Mouse (Mus musculus) common myeloid progenitor, adult 5-6 weeks (primary cell): ENCODE measurements around the gene Lama5. TPM values are rescaled to one million over a fixed set of nuclear protein-coding genes. Genes with fewer than 3 reads are reported as not detected.

ENCODE experiments used
- ATAC-seq: replicated peaks from 2 replicates; pipeline ENCODE4 v1.8.0; 2016; ENCODE audit warnings: low read depth, mild to moderate bottlenecking, moderate TSS enrichment, inconsistent platforms; ENCODE audit not compliant: poor library complexity, severe bottlenecking
- total RNA-seq: library from RNA; stranded (forward); fragments of 200-1000, 187-1606 nt; gene quantifications from 2 replicates; pipeline ENCODE4 v1.2.3, GENCODE M21; 2017

The Lama5 gene
- total RNA-seq, 1 experiment from 2014 or later: 0.05 TPM

DNA sequence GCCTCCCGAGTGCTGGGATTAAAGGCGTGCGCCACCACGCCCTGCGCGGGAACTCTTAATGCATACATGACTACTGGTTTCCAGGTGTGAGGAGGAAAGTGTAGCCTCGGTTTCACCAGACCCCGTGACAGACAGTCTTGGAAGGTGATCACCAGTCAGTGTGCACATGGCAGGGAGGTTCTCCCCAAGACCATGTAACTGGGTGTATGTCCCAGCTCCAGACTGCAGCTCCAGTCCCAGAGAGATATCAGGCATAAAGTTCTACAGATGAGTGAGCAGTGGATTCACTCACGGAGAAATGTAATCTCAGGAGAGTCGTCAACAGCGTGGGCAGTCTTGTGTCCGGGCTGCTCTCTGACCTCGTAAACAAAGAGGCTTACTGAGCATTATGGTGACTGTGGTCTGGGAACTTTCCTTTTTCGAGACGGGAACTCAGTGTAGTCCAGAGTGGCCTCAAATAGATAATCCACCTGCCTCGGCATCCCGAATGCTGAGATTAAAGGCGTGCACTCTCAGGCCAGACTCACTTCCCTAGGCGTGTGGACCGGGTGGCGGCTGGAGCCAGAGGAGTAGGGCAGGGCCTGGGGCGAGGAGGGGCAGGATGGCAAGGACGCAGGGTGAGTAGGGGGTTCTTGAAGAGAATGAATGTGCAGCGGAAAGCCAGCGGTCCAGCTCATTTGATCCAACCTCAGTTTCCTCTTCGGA is 30.8 kb upstream of the Lama5 start:
- peak; percentile 50 for ATAC-seq

DNA sequence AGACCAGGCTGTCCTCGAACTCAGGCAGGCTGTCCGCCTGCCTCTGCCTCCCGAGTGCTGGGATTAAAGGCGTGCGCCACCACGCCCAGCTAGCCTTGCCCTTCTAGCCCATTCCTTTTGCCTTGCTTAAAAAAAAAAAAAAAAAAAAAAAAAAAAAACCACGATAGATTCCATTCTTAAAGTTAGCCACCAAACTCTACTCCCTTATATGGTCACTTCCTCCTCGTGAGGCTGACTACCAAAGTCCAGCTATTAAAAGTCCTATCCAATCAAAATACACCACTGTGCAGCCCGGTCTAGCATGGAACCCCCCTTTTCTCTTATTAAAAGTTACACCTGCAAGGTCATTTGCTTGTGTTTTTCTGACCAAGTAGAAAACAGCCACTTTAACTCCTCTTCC is 30.0 kb upstream of the Lama5 start:
- no peak for ATAC-seq

DNA sequence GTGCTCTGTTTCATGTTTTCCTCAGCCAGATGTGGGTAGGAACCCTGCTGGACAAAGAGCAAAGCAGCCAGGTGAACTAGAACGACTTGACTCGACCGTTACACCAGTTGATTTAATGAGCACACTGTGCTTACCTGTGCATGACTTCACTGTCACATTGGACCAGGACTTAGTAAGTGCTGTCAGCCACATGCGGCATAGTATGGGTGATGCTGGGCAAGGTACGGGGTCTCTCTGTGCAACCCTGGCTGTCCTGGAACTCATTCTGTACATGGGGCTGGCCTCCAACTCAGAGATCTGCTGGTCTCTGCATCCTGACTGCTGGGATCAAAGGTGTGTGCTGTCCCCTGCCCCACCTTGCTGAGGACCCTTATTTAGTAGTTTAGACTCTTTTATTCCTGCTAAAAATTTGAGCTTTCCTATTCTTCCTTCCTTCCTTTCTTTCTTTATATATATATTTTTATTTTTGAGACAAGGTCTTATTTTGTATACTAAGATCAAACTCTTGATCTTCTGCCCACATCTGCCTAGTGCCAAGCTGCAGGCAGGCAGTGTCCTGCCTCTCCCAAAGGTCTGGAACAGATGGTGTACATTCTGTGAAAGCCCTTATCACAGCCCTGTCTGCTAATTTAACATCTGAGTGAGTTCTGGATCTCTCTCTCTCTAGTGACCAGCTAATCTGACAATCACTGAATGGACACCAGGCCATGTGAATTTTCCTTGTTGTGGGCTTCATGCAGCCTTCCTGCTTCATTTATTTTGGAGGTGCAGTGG is 29.0 kb upstream of the Lama5 start:
- ATAC-seq: no peak

DNA sequence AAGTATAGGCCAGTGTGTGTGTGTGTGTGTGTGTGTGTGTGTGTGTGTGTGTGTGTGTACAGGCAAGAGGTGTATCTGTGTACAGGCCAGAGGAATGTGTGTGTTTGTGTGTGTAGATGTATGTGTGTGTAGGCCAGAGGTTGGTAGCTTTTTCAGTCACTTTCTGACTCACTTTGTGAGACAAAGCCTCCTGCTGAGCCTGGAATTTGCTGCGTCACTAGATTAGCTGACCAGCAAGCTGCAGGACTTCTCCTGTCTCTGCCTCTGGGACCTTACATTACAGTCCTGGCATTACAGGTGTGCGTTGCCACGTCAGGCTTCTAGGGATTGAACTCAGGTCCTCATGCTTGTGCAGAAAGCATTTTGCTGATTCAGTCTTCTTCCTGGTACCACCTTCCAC is 26.2 kb upstream of the Lama5 start:
- no peak for ATAC-seq

DNA sequence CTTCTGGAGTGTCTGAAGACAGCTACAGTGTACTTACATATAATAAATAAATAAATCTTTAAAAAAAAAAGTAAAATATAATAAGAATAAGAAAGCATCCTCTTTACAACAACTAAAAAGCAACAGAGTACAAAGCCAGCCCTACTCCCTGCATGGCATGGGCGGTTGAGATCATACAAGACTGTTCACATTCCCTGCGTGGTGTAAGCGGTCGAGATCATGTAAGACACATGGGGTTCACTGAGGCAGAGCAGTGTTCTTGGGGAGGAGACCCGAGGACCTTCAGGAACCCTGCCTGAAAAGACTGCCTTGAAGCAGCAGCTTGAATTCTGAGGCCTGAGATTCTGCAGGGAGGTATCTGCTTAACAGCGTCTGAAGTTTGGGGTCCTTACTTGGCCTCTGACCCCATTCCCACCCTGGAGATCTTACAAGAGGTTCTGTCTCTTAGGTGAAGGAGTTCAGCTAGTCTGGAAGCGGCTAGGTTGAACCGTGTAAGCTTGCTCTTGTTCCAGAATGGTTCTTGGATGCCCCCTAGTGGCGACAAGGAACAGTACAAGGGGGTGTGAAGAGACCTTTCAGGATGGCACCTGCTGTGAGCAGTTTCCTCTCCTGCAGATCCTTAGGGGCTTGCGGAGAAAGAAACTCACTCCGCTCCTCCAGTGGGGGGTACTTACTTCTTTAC is 25.4 kb upstream of the Lama5 start:
- ATAC-seq: peak; percentile 92

DNA sequence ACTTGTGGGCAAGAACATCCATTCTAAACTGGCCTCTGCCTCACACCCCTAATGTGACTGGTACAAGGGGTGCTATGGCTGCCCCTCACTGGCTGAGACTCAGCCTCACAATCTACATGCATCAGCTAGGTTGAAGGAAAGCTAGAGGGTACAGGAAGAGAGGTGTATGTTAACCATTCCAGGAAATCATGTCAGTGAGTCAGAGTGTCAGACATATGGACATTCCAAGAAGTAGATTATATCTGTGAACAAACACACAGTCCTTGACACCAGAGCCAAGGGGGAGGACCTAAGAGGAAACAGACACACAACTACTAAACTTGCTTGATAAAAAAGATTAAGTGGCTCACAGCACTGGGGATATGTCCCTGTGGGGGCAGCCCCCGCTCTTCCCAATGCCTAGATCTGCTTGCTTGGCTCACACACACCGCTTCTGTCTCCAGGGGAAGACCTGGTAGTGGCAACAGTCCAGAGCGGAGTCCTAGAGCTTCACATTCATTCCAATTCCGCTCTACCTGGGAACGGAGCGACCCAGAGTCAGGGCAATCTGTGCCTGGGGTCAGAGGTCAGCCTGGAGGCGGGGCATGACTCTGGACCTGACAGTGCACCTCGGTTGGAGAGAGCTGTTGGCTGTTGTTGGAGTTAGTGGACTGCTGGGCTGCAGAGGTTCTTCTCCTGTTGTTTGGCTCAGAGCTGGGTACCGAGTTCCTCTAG is 23.4 kb upstream of the Lama5 start:
- no peak for ATAC-seq

DNA sequence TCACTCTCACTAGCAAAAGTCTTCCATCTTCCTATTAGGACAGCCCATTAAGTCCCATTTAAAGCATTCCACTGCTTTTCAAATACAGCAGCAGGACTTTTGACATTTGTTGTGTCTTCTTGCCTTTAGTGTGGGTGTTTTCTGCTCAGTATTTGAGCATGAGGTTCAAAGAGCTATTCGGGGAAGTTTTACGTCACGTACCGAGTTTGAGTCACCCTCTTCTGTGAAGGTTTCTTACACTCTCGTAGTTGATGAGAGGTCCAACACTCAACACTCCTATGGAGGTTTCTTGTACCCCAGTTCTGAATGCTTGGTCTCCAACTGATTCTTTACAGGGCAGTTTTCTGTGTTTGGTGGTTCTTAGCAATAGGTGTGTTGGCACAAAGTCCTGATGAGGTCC is 22.3 kb upstream of the Lama5 start:
- no peak for ATAC-seq

DNA sequence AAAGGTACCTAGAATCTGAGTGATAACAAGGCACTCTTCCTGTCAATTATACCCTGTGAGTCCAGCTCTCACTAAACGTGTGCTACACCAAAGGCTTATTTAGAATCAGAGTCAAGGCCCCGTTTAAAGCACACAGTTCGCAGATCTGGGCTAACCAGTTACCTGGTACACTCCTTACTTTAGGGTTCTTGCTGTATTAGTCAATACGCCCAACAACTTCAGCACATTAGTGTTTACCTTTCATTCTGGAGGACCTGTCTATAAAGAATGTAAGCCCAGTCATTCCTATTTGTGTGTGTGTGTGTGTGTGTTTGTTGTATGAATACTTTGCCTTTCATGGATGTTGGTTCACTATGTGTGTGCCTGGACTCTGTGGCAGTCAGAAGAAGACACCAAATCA is 17.4 kb upstream of the Lama5 start:
- ATAC-seq: no peak

DNA sequence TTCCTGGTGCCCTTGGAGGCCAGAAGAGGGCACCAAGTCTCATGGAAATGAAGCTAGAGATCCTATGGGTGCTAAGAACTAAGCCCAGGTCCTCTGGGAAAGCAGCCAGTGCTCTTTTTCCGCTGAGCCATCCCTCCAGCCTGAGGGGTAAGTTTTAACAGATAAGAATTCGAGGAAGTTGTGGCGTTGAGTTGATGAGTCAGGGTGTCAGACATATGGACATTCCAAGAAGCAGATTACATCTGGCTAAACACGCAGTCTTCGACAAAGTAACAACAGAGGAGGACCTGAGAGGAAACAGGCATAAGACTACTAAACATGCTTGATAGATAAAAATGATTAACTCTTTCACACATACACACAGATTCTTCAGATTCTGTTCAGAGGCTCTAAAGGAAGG is 12.9 kb upstream of the Lama5 start:
- peak; percentile 55 for ATAC-seq

DNA sequence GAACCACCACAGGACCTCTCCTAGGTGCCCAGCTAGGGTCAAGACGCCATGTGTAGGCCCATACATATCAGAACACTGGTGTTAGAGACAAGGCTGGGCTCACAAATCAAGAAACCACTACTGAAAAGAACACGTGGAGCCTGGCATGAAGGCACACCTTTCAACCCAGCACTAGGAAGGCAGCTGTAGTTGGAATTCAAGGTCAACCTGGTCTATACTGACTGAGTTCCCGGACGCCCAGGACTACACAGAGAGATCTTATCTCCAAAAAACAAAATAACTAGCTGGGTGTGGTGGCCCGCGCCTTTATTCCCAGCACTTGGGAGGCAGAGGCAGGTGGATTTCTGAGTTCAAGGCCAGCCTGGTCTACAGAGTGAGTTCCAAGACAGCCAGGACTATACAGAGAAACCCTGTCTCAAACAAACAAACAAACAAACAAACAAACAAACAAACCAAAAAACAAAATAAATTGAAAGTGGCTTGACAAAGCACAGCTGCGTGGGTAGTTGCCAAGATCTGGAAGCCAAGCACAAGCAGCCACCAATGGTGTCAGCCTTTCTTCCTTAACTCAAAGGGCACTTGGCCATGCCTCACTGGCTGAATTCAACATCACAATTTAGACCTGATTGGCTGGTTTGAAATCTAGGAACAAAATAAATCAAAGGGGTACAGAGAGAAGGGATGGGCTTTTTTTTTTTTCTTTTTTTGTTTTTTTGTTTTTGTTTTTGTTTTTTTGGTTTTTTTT is 12.1 kb upstream of the Lama5 start:
- no peak for ATAC-seq

DNA sequence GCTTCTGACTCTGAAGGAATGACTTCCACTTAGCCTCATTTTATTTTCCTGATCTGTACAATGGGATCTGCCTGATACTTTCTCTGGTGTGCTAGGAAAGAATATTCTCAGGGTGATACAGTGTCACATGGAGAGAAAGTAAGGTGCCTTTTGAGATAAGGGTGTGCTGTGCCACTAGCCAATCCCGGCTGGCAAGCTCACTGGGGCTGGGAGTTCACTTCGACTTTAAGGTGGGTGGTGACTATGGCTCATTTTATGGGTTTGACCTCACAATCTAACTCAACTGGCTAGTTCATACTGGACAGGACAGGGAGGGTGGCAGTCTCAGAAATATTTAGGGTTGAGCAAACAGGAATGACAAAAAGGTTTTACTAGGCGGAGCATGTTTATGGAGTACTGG is 11.3 kb upstream of the Lama5 start:
- ATAC-seq: peak; percentile 56

DNA sequence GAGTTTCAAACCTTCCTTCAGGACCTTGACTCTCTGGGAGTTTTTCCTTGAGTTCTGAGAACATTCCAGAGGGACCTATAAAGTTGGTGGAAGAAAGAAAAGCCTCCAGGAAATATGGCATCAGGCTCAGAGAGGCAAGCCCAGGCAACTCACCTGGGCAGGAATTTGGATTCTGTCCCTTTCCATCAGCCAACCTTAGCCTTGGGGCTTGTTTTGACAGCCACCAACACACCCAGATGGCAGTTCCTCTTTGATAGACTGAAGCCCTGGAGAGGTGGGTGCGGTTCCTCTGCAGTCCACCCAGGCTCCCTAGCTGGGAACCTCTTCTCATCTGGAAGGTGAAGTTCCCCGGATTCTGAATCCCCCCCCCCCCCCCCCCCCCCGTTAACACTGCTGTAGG is 10.8 kb upstream of the Lama5 start:
- 0 out of 2 replicates have a peak, but pooled peaks have one; percentile 27 for ATAC-seq

DNA sequence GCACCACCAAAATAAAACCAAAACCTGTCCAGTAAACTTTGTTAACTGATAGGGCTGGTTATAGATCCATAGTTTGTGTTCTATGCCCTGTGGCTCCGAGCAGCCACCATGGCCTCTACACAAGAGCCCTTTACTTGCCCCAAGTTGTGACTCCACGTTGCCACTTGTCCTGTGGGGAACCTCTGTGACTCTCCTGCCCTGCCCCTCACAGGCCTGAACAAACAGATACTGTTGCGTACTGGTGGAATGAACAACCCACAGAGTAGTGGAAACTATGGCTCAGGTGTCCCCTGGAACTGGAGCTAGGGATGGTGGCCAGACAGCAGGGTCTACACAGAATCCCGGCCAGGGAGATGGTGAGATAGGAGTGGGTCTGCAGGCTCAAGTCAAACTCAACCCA is 10.1 kb upstream of the Lama5 start:
- no peak for ATAC-seq

DNA sequence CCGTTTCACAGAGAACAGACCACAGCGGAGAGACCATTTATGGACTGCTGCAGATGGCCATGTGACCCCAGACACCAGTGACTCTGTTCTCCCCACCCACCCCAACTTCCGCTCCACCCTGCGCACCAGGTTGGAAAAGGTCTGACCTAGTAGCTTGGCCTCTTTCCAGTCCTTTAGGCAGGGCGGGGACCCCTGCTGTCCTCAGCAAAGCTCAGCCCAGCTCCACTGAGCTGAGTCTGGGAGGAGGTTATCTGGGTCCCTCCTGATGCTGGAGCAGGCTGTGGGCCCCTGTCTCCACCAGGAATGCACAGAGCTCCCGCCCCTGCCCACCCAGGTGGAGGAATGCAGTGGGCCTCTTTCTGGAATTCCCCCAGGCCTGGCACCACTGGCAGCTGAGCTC is 9.3 kb upstream of the Lama5 start:
- no peak for ATAC-seq

DNA sequence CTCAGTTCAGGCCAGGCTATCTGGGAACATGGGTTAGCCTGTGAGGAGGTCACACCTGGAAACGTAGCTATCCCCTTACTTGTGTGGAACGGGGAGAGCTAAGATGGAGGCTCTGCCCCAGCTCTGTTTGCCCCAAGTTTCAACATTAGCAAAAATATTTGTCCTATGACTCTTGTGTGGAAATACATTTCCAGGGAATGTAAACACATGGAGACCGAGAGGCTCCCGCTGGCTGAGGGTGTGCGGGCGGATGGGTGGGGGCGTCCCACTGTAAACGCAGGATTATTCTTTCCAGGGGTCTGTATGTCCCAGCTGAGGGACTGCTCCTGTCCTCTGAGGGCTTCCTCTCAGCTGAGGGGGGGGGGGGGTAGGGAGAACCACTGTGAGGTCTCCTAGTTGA is 8.7 kb upstream of the Lama5 start:
- ATAC-seq: no peak

DNA sequence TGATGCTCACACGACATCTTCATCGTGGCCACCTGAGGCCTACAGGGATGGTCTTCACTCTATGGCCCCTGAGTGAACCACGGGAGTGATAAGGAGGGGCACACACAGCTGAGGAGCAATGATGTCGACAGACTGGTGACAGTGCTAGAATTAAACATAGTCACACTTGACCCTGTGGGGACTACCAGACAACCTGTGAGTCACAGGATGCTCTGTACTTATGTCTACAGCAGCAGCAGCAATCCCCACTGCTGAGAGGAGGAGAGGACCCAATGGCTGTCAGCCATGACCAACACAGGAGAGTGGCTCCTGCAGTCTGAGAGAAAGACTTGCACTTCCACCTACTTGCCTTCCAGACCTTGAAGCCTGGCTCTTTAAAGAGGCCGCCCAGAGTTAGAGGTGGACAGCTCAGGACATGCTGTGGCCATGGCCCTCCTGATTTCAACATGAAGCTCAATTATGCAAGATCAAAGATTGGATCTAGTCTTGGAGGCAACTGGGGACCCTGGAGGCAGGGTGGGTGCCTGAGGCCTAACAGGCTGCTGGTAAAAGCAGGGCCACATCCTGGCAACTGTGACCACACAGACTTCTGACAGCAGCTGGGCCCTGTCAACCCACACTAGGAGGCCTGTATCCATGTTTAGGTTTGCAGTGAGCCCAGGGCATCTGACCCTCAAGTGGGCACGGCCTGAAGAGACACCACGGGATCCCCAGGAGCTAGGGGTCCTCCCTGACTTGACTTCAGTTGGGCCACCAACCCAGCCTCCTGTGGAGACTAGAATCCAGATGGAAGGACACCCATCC is 7.6 kb upstream of the Lama5 start:
- ATAC-seq: no peak

DNA sequence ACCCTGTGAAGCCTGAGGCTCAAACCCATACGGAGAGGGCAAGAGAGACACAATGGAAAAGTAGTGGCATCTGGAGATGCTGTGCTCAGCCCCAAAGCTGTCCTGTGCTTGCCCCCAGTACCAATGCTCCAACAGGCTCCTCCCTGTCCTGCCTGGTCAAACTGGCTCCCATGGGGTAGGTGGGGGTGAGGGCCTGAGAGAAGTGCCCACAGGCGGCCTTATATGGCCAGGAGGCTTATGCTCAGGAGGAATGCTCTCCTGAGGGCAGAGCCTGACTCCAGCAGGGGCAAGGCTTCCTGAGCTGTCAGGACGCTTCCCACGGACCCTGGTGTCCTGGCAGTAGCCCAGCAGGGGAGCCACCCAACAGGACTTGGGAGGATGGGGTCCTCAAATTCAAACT is 4.8 kb upstream of the Lama5 start:
- no peak for ATAC-seq

DNA sequence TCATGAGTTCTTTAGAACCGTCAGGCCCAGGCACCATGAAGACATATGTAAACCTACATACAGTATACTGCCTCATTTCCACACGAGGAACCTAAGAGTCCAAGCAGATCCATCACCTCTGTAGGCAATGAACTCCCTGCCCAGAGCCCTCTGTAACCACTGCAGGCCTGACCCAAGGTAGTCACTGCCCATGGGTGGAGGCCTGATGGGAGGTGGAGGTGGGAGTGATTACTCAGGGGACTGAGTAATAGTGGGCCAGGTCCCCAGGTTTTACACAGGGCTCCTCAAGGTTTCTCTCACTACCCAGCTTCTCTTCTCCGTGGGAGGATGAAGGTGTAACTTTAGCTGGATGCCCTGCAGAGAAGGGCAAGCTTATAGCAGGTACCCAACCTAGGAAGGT is 3.5 kb upstream of the Lama5 start:
- no peak for ATAC-seq

DNA sequence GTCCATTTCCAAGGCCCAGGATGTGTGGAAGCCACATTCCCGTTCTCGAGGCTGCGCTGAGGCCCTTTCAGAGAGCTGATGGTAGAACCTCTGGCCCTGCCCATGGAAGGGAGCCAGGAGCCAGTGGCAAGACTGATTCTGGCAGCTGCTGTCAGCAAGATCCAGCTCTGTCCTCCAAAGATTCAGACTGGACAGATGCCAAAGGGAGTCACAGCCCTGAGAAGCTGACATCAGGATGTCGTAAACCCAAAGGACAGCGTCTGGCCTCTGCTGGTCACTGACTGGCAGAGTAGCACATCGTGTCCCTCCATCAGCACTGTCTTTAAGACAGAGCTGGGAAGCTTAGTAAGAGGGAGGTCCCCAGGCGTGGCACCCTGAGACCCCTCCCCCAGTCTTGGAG is 2.9 kb upstream of the Lama5 start:
- no peak for ATAC-seq
